ENCODE assay signal across 12 mouse cellular contexts in genomic region chr2:72145281-72145875, GRCm38 (mm10).
A peak's percentile ranks its signal among the peaks of the same experiment; 100 is the strongest.
DNase-seq lines count a peak whose midpoint lies in the region; ATAC-seq and TF ChIP-seq lines count a peak whose summit lies in the region.
"Had no signal": no experiment of that assay in that cellular context is flagged by ENCODE, and none has a peak within 500 bp of the region (broad histone marks: within the 10 kb centered on the region; RNA-seq: fewer than 3 reads in every experiment).

No protein-coding gene starts in this region.

- H3K36me3 ChIP-seq in heart, embryonic 12.5 days = no peaks in the 10 kb centered on the region
- H3K36me3 ChIP-seq: hindbrain, embryonic 10.5 days had no signal

- no peaks in the 10 kb centered on the region for H3K9me3 ChIP-seq in heart, embryonic 12.5 days (replicated peaks)
- H3K9me3 ChIP-seq: hindbrain, embryonic 10.5 days had no signal

- no peak overlapping the region for H3K4me2 ChIP-seq in heart, embryonic 12.5 days

- no peak for ATAC-seq in heart, embryonic 12.5 days (ENCODE audit: insufficient number of reproducible peaks, low FRiP score)
- ATAC-seq: liver, postnatal 0 days; Patski had no signal

- H3K27ac ChIP-seq in heart, embryonic 12.5 days (ENCODE audit: poor library complexity, severe bottlenecking) = no peak overlapping the region
- no peak overlapping the region for H3K27ac ChIP-seq in gastrocnemius, adult 2 months
- H3K27ac ChIP-seq: hindbrain, embryonic 10.5 days had no signal

- peaks cover 17% of the 10 kb centered on the region for H3K4me1 ChIP-seq in heart, embryonic 12.5 days (replicated peaks)

- no peak overlapping the region for H3K4me3 ChIP-seq in heart, embryonic 12.5 days
- H3K4me3 ChIP-seq in gastrocnemius, adult 2 months = no peak overlapping the region
- H3K4me3 ChIP-seq: hindbrain, embryonic 10.5 days had no signal

- intact Hi-C loops in heart, postnatal 36 days (cut with DNase I) = no loop called here
- intact Hi-C loops in gastrocnemius, adult 2 months (cut with DNase I) = no loop called here

- WGBS in heart, embryonic 12.5 days = 80% methylated on average over 11 of the region's 11 CpGs

- no peaks in the 10 kb centered on the region for H3K27me3 ChIP-seq in heart, embryonic 12.5 days (replicated peaks)
- H3K27me3 ChIP-seq: Patski had no signal

- H3K9ac ChIP-seq in heart, embryonic 12.5 days = 0 out of 2 replicates have a peak overlapping the region, but pooled peaks have one; percentile 1
- H3K9ac ChIP-seq: liver, postnatal 0 days had no signal

- DNase-seq in heart, postnatal 36 days = no peak
- DNase-seq in ovary, postnatal 36 days (ENCODE audit: low spot score) = peak; percentile 51
- no peak for DNase-seq in ovary, postnatal 14 days (ENCODE audit: low spot score)
- DNase-seq in naive thymus-derived CD4-positive, alpha-beta T cell, adult 2 months (ENCODE audit: low read depth) = peak; percentile 71
- DNase-seq in left cerebral cortex, adult 11 months (ENCODE audit: low spot score) = no peak
- DNase-seq in urinary bladder, postnatal 36 days (ENCODE audit: low spot score in 2 of 2) = no peak
- DNase-seq in gastrocnemius, adult 2 months = no peak
- DNase-seq: liver, postnatal 0 days; right cerebral cortex, adult 18-20 months had no signal

- TF ChIP-seq CTCF in gastrocnemius, adult 2 months (IDR thresholded peaks at IDR 0.05) = no peak

Comparison
In these comparisons a context has a peak if more than half of its experiments do, and no peak if none do; other contexts are left out.
1. DNase-seq: peak in ovary, postnatal 36 days (single experiment) and naive thymus-derived CD4-positive, alpha-beta T cell, adult 2 months (single experiment); none in heart, postnatal 36 days (0 of 2), ovary, postnatal 14 days (single experiment), left cerebral cortex, adult 11 months (single experiment), urinary bladder, postnatal 36 days (0 of 2) and gastrocnemius, adult 2 months (single experiment).